Mouse (Mus musculus) colon, adult 2 months (tissue): Measurements from ENCODE around the gene Cdt1. TPM values are rescaled to one million over a fixed set of nuclear protein-coding genes. Genes with fewer than 3 reads are reported as not detected.

ENCODE experiments used
- polyA plus RNA-seq: library from polyadenylated mRNA; depleted of rRNA; stranded (reverse); fragments of >200 nt; gene quantifications from 2 replicates; pipeline ENCODE4 v1.2.3, GENCODE M21; 2012; rRNA removed

Cdt1 gene
- polyA plus RNA-seq: 29.3 and 35.4 TPM in 2 replicates

DNA sequence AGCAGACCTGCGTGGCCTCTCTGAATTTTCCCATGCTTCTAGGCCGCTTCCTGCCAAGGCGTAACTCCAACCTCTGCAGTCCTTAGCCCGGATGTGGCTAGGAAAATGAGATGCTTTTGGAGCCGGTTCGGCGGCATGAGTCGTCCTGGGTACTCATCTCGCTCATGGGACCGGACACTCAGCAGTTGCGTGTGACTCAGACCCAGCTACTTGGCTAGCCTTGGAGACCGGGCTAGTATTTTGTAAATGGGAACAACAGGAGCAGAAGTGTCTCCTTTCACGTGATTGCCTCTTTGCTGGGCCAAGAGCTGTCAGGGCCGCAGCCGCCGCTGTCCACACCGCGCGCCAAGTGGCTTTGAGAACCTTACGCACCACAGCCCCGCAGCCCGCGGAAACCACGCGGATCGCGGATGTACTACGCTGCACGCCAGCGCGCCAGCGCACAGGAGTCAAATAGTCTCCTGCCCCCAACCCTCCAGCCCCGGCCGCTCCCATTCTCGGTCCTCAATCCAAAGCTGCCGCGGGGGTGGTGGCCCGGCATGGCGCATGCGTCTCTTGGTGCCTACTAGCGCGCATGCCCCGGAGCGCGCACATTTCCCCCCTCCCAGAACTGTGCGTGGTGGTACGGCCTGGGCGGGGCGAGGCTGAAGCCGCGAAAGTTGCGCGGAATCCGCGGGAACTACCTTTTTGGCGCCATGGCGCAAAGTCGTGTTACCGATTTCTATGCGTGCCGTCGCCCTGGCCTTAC lies at the start of gene Cdt1:
TSS of gene Cdt1 (plus strand) at position 655 of the 748 bp plus-strand sequence.

DNA sequence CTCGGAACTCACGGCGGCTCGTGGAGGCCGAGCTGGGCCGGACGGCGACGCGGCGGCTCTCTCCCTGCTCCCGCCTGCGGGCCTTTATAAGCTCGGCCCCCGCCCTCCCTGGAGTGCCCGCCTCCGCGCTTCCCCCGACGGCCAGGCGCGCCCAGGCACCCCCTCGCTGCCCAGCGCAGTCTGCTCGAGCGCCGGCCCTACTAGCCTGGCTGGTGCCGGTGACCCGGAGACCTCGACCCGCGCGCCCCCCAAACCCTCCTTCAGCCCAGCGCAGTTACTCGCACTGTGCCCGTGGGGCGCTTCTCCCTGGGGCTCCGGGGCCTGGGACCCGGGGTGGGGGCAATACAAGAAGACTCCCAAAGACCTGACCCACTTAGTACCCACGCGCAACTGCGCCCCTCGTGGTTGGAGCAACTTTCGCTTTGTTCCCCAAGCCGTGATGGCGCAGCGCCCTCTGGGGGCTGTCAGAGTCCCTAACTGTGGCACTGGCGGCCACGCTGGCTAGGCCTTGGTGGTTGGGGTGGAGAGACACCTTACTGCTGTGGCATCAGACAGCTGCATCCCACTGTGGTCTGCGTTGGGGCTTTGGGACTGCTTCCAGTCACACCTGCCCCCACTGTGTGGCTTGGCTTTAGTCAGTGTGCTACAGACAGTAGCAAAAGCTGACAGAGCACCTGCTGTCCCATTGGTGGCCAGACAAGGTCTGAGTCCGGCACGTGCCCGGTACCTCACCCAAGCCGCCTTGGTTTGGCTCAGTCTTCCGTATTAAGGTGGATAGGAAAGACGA lies 16.4 kb upstream of the Cdt1 start, which contains the start of gene Piezo1:
TSS of gene Piezo1 (minus strand) at position 65 of the 787 bp plus-strand sequence.

DNA sequence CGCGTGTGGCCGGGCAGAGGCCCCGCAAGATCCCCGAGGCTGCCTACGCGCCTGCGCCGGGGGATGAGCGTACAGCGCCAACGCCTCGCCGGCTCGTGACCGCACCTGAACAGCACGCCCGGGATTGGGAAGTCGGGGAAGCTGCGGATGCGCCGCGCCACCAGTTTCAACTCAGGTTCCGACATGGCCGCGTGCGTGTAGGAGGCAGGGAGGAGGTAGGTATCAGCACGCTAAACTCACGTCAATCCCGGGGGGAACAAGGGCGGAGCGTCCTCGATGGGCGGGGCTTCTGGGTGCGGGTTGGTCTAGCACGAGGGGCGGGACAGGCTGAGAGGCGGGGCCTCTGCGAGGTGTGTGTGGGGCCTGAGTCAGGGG lies 8.8 kb downstream of the Cdt1 start, which contains the start of gene Aprt:
TSS of gene Aprt (minus strand) at position 262 of the 375 bp plus-strand sequence.

GRCm38 (mm10) chr8:122611295-122612133 lies 43.7 kb downstream of the Cdt1 start, which contains the start of the genes Galns and Trappc2l:
Gene Galns (minus strand): TSS chr8:122611463.
Gene Trappc2l (plus strand): TSS chr8:122611640.

DNA sequence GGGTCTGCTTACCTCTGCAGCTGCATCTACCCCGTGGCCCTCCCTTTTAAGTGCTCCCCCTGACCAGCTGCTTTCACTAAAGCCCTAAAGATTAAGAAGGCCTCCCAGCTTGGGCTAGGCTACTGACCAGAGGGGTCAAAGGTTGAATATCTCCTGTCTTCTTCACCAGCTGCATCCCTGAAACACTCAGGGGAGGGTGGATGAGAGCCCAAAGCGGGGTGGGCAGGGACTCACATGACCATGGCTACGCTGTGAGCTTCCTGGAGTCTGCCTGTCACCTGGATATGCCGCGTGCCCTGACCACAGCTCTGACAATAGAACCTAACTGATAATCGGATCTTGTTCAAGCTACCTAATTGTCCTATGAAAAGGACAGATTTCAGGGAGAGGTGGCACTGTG lies 54.9 kb downstream of the Cdt1 start, which contains the start of gene Pabpn1l:
TSS of gene Pabpn1l (minus strand) at position 13 of the 400 bp plus-strand sequence.

Other genes with a start within 250 kb of the Cdt1 start
- gene Trhr2, start 207.3 kb upstream of the Cdt1 start, polyA plus RNA-seq: not detected in 2 replicates
- 33.2 and 40.0 TPM in 2 replicates for gene Zc3h18, start 191.4 kb upstream of the Cdt1 start, polyA plus RNA-seq
- gene Il17c, start 146.0 kb upstream of the Cdt1 start, polyA plus RNA-seq: 0.17 and 1.0 TPM in 2 replicates
- gene Cyba, start 135.1 kb upstream of the Cdt1 start, polyA plus RNA-seq: 329 and 330 TPM in 2 replicates
- gene Mvd, start 124.6 kb upstream of the Cdt1 start, polyA plus RNA-seq: 59.0 and 70.3 TPM in 2 replicates
- 1.2 and 2.7 TPM in 2 replicates for gene Snai3, start 107.3 kb upstream of the Cdt1 start, polyA plus RNA-seq
- gene Rnf166, start 92.0 kb upstream of the Cdt1 start, polyA plus RNA-seq: 68.6 and 71.3 TPM in 2 replicates
- gene Ctu2, start 91.9 kb upstream of the Cdt1 start, polyA plus RNA-seq: 27.5 and 28.8 TPM in 2 replicates
- 70.0 and 95.6 TPM in 2 replicates for gene Piezo1, start 16.7 kb upstream of the Cdt1 start, polyA plus RNA-seq
- 277 TPM in 2 replicates for gene Aprt, start 8.9 kb downstream of the Cdt1 start, polyA plus RNA-seq
- 23.6 and 24.8 TPM in 2 replicates for gene Galns, start 43.4 kb downstream of the Cdt1 start, polyA plus RNA-seq
- gene Trappc2l, start 43.6 kb downstream of the Cdt1 start, polyA plus RNA-seq: 169 and 220 TPM in 2 replicates
- gene Pabpn1l, start 54.7 kb downstream of the Cdt1 start, polyA plus RNA-seq: not detected in 2 replicates
- gene Cbfa2t3, start 131.1 kb downstream of the Cdt1 start, polyA plus RNA-seq: 18.5 and 33.0 TPM in 2 replicates
- 29.1 and 33.3 TPM in 2 replicates for gene Acsf3, start 207.5 kb downstream of the Cdt1 start, polyA plus RNA-seq